Mouse (Mus musculus) spleen, adult 2 months (tissue): ENCODE results near the gene Nhsl2.

ENCODE experiments used
- CTCF ChIP-seq: fragments of 200-500 bp; IDR thresholded peaks from 2 replicates; pipeline ENCODE4 v1.5.1; 2011; ENCODE audit warnings: mild to moderate bottlenecking, inconsistent platforms; ENCODE audit not compliant: insufficient read depth, insufficient read length, insufficient replicate concordance; ENCODE audit errors: extremely low read depth
- POLR2A ChIP-seq: fragments of 200-500 bp; IDR thresholded peaks from 2 replicates; pipeline ENCODE4 v1.6.1; 2011; ENCODE audit warnings: low read depth, low read length, inconsistent platforms

- TF ChIP-seq POLR2A (no peak), CTCF (no peak)
Observed at GRCm38 (mm10) chrX:101863666-101864378, 14.6 kb downstream of the Nhsl2 start.
